Mouse (Mus musculus): Measurements from ENCODE around the gene Gm4567.
"Not testable (repeated sequence)": the region's sequence is repeated elsewhere in the genome, so short reads cannot be mapped to it uniquely, and the experiment has no call there.

GRCm38 (mm10) chr7:22719610-22720009 lies at the start of gene Gm4567:
- TF ChIP-seq GATA1 (IDR thresholded peaks at IDR 0.05; ENCODE audit: borderline replicate concordance, low read length); FLI1 (IDR thresholded peaks at IDR 0.05; ENCODE audit: low read length): not testable (repeated sequence)
